Mouse (Mus musculus): Measurements from ENCODE around the gene Pou6f1. TPM values are rescaled to one million over a fixed set of nuclear protein-coding genes. Genes with fewer than 3 reads are reported as not detected.
A peak's percentile ranks its signal among the peaks of the same experiment; 100 is the strongest.

Pou6f1 gene
- 6.9 and 7.6 TPM in 2 replicates for polyA plus RNA-seq (2014; fragmentation: Nextera tagmentation; extraction: Ambion mirVana)

GRCm38 (mm10) chr15:100599276-100600046, at the start of gene Pou6f1:
Gene Pou6f1, minus strand, starts transcription at chr15:100599984.
- ATAC-seq (replicated peaks; ENCODE audit: low FRiP score, low TSS enrichment, low read depth) (peak; percentile 66), DNase-seq (ENCODE audit: low spot score) (peak; percentile 76)
- no peaks in the 10 kb centered on the region for H3K36me3 ChIP-seq (ENCODE audit: control insufficient read depth, insufficient read depth, low read length)
- H3K9ac ChIP-seq (ENCODE audit: low read length): peak within 1 kb of the TSS; percentile 85
- H3K4me2 ChIP-seq (ENCODE audit: low read length): peak within 1 kb of the TSS; percentile 97
- peak within 1 kb of the TSS; percentile 67 for H3K4me3 ChIP-seq (ENCODE audit: low read depth, low read length)
- WGBS: under 1% methylated on average over 66 of the region's 76 CpGs
- no peak within 1 kb of the TSS for H3K27ac ChIP-seq (ENCODE audit: low read depth)
- H3K27me3 ChIP-seq (replicated peaks; ENCODE audit: control insufficient read depth, insufficient read depth, low read length): peaks cover 20% of the 10 kb centered on the region; the same call in 1 of the 2 replicates
- H3K9me3 ChIP-seq (ENCODE audit: control insufficient read depth, low read length): no peaks in the 10 kb centered on the region
- peaks cover 7% of the 10 kb centered on the region; the same call in 1 of the 2 replicates for H3K4me1 ChIP-seq (replicated peaks; ENCODE audit: control insufficient read depth, insufficient read depth, low read length)

- Histone ChIP-seq H3K27me3 (replicated peaks; ENCODE audit: control insufficient read depth, insufficient read depth, low read length) (no peaks in the 10 kb centered on the region), H3K4me2 (ENCODE audit: low read length) (no peak overlapping the region), H3K36me3 (ENCODE audit: control insufficient read depth, insufficient read depth, low read length) (no peaks in the 10 kb centered on the region), H3K9me3 (ENCODE audit: control insufficient read depth, low read length) (no peaks in the 10 kb centered on the region), H3K4me3 (ENCODE audit: low read depth, low read length) (no peak overlapping the region), H3K4me1 (replicated peaks; ENCODE audit: control insufficient read depth, insufficient read depth, low read length) (no peaks in the 10 kb centered on the region), H3K9ac (ENCODE audit: low read length) (no peak overlapping the region), H3K27ac (ENCODE audit: low read depth) (no peak overlapping the region)
- ATAC-seq (replicated peaks; ENCODE audit: low FRiP score, low TSS enrichment, low read depth) (no peak), DNase-seq (ENCODE audit: low spot score) (no peak)
- 71% methylated on average over 6 of the region's 6 CpGs for WGBS
These were observed 46.4 kb upstream of the Pou6f1 start for GRCm38 (mm10) chr15:100646161-100646560.

DNA sequence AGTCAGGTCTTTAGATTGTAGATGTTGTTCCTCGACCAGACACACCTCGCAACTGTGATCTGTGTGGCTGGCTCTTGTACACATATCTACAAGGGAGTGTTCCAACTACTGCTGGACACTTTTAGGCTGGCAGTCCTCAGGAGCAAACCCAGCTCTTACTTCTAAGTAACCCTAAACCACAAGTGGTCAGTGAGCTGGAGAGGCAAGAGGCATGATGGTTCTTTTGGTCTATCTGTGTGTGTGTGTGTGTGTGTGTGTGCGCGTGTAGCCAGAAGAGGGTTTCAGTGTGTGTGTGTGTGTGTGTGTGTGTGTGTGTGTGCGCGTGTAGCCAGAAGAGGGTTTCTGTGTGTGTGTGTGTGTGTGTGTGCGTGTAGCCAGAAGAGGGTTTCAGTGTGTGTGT, 42.7 kb upstream of the Pou6f1 start:
- no peaks in the 10 kb centered on the region for H3K9me3 ChIP-seq (ENCODE audit: control insufficient read depth, low read length)
- H3K4me3 ChIP-seq (ENCODE audit: low read depth, low read length): no peak overlapping the region
- no peak overlapping the region for H3K27ac ChIP-seq (ENCODE audit: low read depth)
- H3K36me3 ChIP-seq (ENCODE audit: control insufficient read depth, insufficient read depth, low read length): no peaks in the 10 kb centered on the region
- H3K4me1 ChIP-seq (replicated peaks; ENCODE audit: control insufficient read depth, insufficient read depth, low read length): peaks cover 4% of the 10 kb centered on the region; the same call in 1 of the 2 replicates
- no peak for DNase-seq (ENCODE audit: low spot score)
- peaks cover 9% of the 10 kb centered on the region for H3K27me3 ChIP-seq (replicated peaks; ENCODE audit: control insufficient read depth, insufficient read depth, low read length)
- WGBS: 91% methylated on average over 7 of the region's 7 CpGs
- no peak for ATAC-seq (replicated peaks; ENCODE audit: low FRiP score, low TSS enrichment, low read depth)
- H3K9ac ChIP-seq (ENCODE audit: low read length): no peak overlapping the region
- no peak overlapping the region for H3K4me2 ChIP-seq (ENCODE audit: low read length)

DNA sequence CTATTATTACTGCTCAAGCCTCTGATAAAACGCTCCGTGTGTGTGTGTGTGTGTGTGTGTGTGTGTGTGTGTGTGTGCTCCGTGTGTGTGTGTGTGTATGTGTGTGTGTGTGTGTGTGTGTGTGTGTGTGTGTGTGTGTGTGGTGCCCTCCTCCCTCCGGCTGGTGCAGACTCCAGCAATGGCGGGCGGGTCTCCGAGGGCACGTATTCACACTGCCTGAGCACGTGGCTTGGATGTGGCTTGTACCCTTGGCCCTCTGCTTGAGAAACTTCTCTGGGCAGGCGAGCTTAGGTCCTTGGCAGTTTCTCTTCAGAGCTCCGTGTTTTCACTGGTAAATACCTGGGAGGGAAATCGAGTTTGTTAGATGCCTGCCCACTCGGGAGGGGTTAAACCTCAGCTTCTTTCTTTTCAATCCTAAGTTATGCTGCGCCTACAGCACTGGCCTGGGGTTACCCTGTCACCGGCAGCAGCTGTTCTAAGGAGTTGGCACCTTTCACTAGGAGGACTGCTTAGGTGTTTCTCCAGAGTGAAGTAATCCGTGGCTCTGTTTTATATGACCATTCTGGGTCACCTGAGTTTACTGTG, 41.5 kb upstream of the Pou6f1 start:
- DNase-seq (ENCODE audit: low spot score) (no peak), ATAC-seq (replicated peaks; ENCODE audit: low FRiP score, low TSS enrichment, low read depth) (no peak)
- Histone ChIP-seq H3K9ac (ENCODE audit: low read length) (no peak overlapping the region), H3K9me3 (ENCODE audit: control insufficient read depth, low read length) (no peaks in the 10 kb centered on the region), H3K4me2 (ENCODE audit: low read length) (no peak overlapping the region), H3K27ac (ENCODE audit: low read depth) (no peak overlapping the region), H3K36me3 (ENCODE audit: control insufficient read depth, insufficient read depth, low read length) (no peaks in the 10 kb centered on the region), H3K4me3 (ENCODE audit: low read depth, low read length) (no peak overlapping the region), H3K4me1 (replicated peaks; ENCODE audit: control insufficient read depth, insufficient read depth, low read length) (peaks cover 14% of the 10 kb centered on the region), H3K27me3 (replicated peaks; ENCODE audit: control insufficient read depth, insufficient read depth, low read length) (peaks cover 20% of the 10 kb centered on the region)
- 72% methylated on average over 16 of the region's 16 CpGs for WGBS

- no peak overlapping the region for H3K9ac ChIP-seq (ENCODE audit: low read length)
- H3K27me3 ChIP-seq (replicated peaks; ENCODE audit: control insufficient read depth, insufficient read depth, low read length): peaks cover 31% of the 10 kb centered on the region
- no peak for DNase-seq (ENCODE audit: low spot score)
- no peak overlapping the region for H3K4me2 ChIP-seq (ENCODE audit: low read length)
- H3K4me3 ChIP-seq (ENCODE audit: low read depth, low read length): no peak overlapping the region
- H3K9me3 ChIP-seq (ENCODE audit: control insufficient read depth, low read length): no peaks in the 10 kb centered on the region
- WGBS: 58% methylated on average over 16 of the region's 16 CpGs
- ATAC-seq (replicated peaks; ENCODE audit: low FRiP score, low TSS enrichment, low read depth): no peak
- H3K36me3 ChIP-seq (ENCODE audit: control insufficient read depth, insufficient read depth, low read length): no peaks in the 10 kb centered on the region
- H3K27ac ChIP-seq (ENCODE audit: low read depth): no peak overlapping the region
- H3K4me1 ChIP-seq (replicated peaks; ENCODE audit: control insufficient read depth, insufficient read depth, low read length): peaks cover 14% of the 10 kb centered on the region
These were observed 40.4 kb upstream of the Pou6f1 start for GRCm38 (mm10) chr15:100639972-100640750.

DNA sequence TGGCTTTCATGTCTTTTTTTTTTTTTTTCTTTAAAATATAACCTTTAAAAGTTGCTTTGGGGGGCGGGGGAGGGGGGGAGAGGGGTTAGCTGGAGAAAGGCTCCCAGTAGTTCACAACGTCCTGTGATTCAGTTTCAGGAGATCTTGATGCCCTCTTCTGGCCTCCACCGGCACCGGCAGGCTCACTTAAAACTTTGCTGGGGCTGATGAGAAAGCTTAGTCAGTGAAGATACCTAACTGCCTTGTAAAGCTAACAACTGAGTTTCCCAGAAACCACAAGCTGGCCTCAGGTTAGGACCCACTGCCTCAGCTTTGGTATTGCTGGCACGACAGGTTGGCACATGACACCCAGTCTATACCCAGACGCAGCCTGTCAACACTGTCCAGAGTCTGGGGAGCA, 37.9 kb upstream of the Pou6f1 start:
- H3K9me3 ChIP-seq (ENCODE audit: control insufficient read depth, low read length): no peaks in the 10 kb centered on the region
- H3K27ac ChIP-seq (ENCODE audit: low read depth): no peak overlapping the region
- WGBS: 22% methylated on average over 6 of the region's 6 CpGs
- DNase-seq (ENCODE audit: low spot score): no peak
- H3K27me3 ChIP-seq (replicated peaks; ENCODE audit: control insufficient read depth, insufficient read depth, low read length): peaks cover 42% of the 10 kb centered on the region
- no peaks in the 10 kb centered on the region for H3K36me3 ChIP-seq (ENCODE audit: control insufficient read depth, insufficient read depth, low read length)
- H3K4me3 ChIP-seq (ENCODE audit: low read depth, low read length): 0 out of 2 replicates have a peak overlapping the region, but pooled peaks have one; percentile 42
- ATAC-seq (replicated peaks; ENCODE audit: low FRiP score, low TSS enrichment, low read depth): no peak
- no peak overlapping the region for H3K9ac ChIP-seq (ENCODE audit: low read length)
- H3K4me2 ChIP-seq (ENCODE audit: low read length): peak overlapping the region; percentile 65; the same call in 1 of the 2 replicates
- H3K4me1 ChIP-seq (replicated peaks; ENCODE audit: control insufficient read depth, insufficient read depth, low read length): peaks cover 14% of the 10 kb centered on the region

DNA sequence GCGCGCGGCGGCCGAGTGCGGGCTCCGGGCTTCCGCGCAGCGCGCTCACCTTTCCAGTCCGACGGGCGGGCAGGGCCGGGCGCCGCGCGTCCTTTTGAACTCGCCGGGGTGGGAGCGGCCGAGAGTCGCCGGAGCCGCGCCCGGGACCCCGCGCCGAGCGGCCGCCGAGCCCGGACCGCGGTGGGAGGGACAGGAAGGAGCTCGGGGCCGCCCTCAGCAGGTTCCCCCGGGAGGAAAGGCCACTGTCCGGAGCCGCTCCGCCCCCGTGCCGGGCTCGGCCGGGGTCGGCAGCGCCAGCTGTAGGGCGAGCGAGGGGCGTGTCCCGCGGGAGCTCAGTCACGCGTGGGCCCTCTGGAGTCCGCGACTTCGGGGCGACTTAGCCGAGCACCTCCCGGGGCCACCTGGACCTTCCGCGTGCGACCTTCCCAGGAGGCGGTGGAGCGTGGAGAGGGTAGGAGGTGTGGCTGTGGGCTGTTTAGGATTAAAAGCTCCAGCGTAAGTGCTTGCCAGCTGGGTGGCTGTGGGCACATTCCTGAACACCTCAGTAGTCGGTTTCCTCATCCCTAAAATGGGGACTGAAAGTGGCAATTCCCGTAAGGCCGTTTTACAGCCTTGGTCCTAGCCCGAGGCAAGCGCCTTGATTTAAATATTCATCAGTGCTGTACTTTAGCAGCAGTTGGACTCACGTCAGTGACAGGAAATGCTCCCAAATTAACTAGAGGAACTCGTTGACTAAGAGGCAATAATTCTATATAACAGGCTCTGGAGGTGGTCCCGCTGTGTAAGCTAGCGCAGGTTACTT, 37.1 kb upstream of the Pou6f1 start, which contains the start of gene Smagp:
Smagp (minus strand) TSS at position 241 of the 802 bp plus-strand sequence.
- ATAC-seq (replicated peaks; ENCODE audit: low FRiP score, low TSS enrichment, low read depth): peak; percentile 54; the same call in 1 of the 2 replicates

More for the DNA sequence above, 37.1 kb upstream of the Pou6f1 start, which contains the start of gene Smagp:
- Histone ChIP-seq H3K9me3 (ENCODE audit: control insufficient read depth, low read length) (no peaks in the 10 kb centered on the region), H3K36me3 (ENCODE audit: control insufficient read depth, insufficient read depth, low read length) (no peaks in the 10 kb centered on the region), H3K9ac (ENCODE audit: low read length) (peak within 1 kb of the TSS; percentile 34), H3K27ac (ENCODE audit: low read depth) (peak within 1 kb of the TSS; percentile 25; the same call in 1 of the 2 replicates), H3K27me3 (replicated peaks; ENCODE audit: control insufficient read depth, insufficient read depth, low read length) (peaks cover 42% of the 10 kb centered on the region), H3K4me3 (ENCODE audit: low read depth, low read length) (peak within 1 kb of the TSS; percentile 42), H3K4me2 (ENCODE audit: low read length) (peak within 1 kb of the TSS; percentile 65), H3K4me1 (replicated peaks; ENCODE audit: control insufficient read depth, insufficient read depth, low read length) (peaks cover 14% of the 10 kb centered on the region)
- DNase-seq (ENCODE audit: low spot score): peak; percentile 77
- WGBS: under 1% methylated on average over 73 of the region's 77 CpGs
